15 mouse cellular contexts compared by ENCODE assay signal in genomic region chr7:37820670-37821301, GRCm38 (mm10). TPM values are rescaled to one million over a fixed set of nuclear protein-coding genes. Genes with fewer than 3 reads are reported as not detected.
DNase-seq lines count a peak whose midpoint lies in the region; ATAC-seq and TF ChIP-seq lines count a peak whose summit lies in the region.
"Had no signal": no experiment of that assay in that cellular context is flagged by ENCODE, and none has a peak within 500 bp of the region (broad histone marks: within the 10 kb centered on the region; RNA-seq: fewer than 3 reads in every experiment).

No protein-coding gene starts in this region.

- WGBS in heart, embryonic 13.5 days = 43% methylated on average over 11 of the region's 11 CpGs
- 63% methylated on average over 11 of the region's 11 CpGs for WGBS in stomach, embryonic 14.5 days

- H3K4me3 ChIP-seq in E14TG2a.4 (replicated peaks; ENCODE audit: low read length) = peak overlapping the region; percentile 20; the same call in 1 of the 2 replicates
- H3K4me3 ChIP-seq in heart, embryonic 13.5 days = no peak overlapping the region
- H3K4me3 ChIP-seq in stomach, embryonic 14.5 days (ENCODE audit: low read depth, low read length) = no peak overlapping the region
- H3K4me3 ChIP-seq: hindbrain, embryonic 12.5 days; midbrain, embryonic 12.5 days had no signal

- peak; percentile 23 for DNase-seq in embryo, embryonic 10 days (ENCODE audit: low spot score)
- no peak for DNase-seq in embryo, embryonic 9.5 days (ENCODE audit: extremely low spot score)
- DNase-seq in layer of hippocampus, postnatal 36 days = no peak
- DNase-seq in thymus, postnatal 36 days = no peak
- DNase-seq: adrenal gland, adult 8-10 months; cerebellum, postnatal 14 days; kidney, adult 9 months; thymus, adult 18-20 months had no signal

- peaks cover 23% of the 10 kb centered on the region for H3K27me3 ChIP-seq in E14TG2a.4 (ENCODE audit: insufficient read depth, low read length)
- no peaks in the 10 kb centered on the region for H3K27me3 ChIP-seq in heart, embryonic 13.5 days (replicated peaks)
- no peaks in the 10 kb centered on the region for H3K27me3 ChIP-seq in stomach, embryonic 14.5 days (ENCODE audit: control insufficient read depth, insufficient read depth, low read length)
- H3K27me3 ChIP-seq: CH12.LX; hindbrain, embryonic 12.5 days; midbrain, embryonic 12.5 days had no signal

- TF ChIP-seq CTCF in E14TG2a.4 (conservative IDR thresholded peaks at IDR 0.05; ENCODE audit: low read length) = no peak

- peaks cover 9% of the 10 kb centered on the region for H3K4me1 ChIP-seq in E14TG2a.4 (replicated peaks; ENCODE audit: low read depth, low read length)
- H3K4me1 ChIP-seq in heart, embryonic 13.5 days = peaks cover 11% of the 10 kb centered on the region; the same call in 1 of the 2 replicates
- H3K4me1 ChIP-seq in stomach, embryonic 14.5 days (ENCODE audit: control insufficient read depth, insufficient read depth, low read length) = no peaks in the 10 kb centered on the region
- H3K4me1 ChIP-seq: hindbrain, embryonic 12.5 days; midbrain, embryonic 12.5 days had no signal

- ATAC-seq in heart, embryonic 13.5 days (ENCODE audit: extremely low read depth, insufficient number of reproducible peaks, low FRiP score, low TSS enrichment) = peak; percentile 78; the same call in 1 of the 2 replicates
- ATAC-seq in stomach, embryonic 14.5 days (ENCODE audit: insufficient number of reproducible peaks, insufficient read depth, low FRiP score, low read depth) = peak; percentile 72
- ATAC-seq in megakaryocyte-erythroid progenitor cell, adult 5-6 weeks (replicated peaks; ENCODE audit: low FRiP score, low TSS enrichment, poor library complexity, severe bottlenecking) = no peak

- H3K4me2 ChIP-seq in heart, embryonic 13.5 days = peak overlapping the region; percentile 16; the same call in 1 of the 2 replicates
- H3K4me2 ChIP-seq in stomach, embryonic 14.5 days (replicated peaks; ENCODE audit: low read depth, low read length) = no peak overlapping the region
- H3K4me2 ChIP-seq: hindbrain, embryonic 12.5 days; midbrain, embryonic 12.5 days had no signal

- H3K36me3 ChIP-seq in E14TG2a.4 (ENCODE audit: insufficient read depth, low read length) = no peaks in the 10 kb centered on the region
- H3K36me3 ChIP-seq in heart, embryonic 13.5 days = no peaks in the 10 kb centered on the region
- no peaks in the 10 kb centered on the region for H3K36me3 ChIP-seq in stomach, embryonic 14.5 days (ENCODE audit: control insufficient read depth, insufficient read depth, low read length)
- H3K36me3 ChIP-seq: hindbrain, embryonic 12.5 days; midbrain, embryonic 12.5 days had no signal

- peak overlapping the region; percentile 62 for H3K27ac ChIP-seq in heart, embryonic 13.5 days (replicated peaks)
- no peak overlapping the region for H3K27ac ChIP-seq in stomach, embryonic 14.5 days (ENCODE audit: low read length)
- H3K27ac ChIP-seq: hindbrain, embryonic 12.5 days; midbrain, embryonic 12.5 days had no signal

- no peak overlapping the region for H3K9ac ChIP-seq in heart, embryonic 13.5 days
- no peak overlapping the region for H3K9ac ChIP-seq in stomach, embryonic 14.5 days (replicated peaks; ENCODE audit: low read depth, low read length)
- H3K9ac ChIP-seq: hindbrain, embryonic 12.5 days; midbrain, embryonic 12.5 days had no signal

- H3K9me3 ChIP-seq in E14TG2a.4 (ENCODE audit: low read length) = no peaks in the 10 kb centered on the region
- H3K9me3 ChIP-seq in heart, embryonic 13.5 days = no peaks in the 10 kb centered on the region
- H3K9me3 ChIP-seq in stomach, embryonic 14.5 days (ENCODE audit: control insufficient read depth, low read depth, low read length) = no peaks in the 10 kb centered on the region
- H3K9me3 ChIP-seq: hindbrain, embryonic 12.5 days; midbrain, embryonic 12.5 days had no signal

RNA-seq across cellular contexts. Expression of gene Zfp536, which starts 47.3 kb away (rescaled TPM):
- 4.3 and 5.0 TPM in 2 replicates for polyA plus RNA-seq in heart, embryonic 13.5 days (2015; fragmentation: Nextera tagmentation; extraction: Ambion mirVana)
- 21.9 and 24.5 TPM in 2 replicates for polyA plus RNA-seq in stomach, embryonic 14.5 days (2014; fragmentation: Nextera tagmentation; extraction: Ambion mirVana)
- not detected in 2 replicates for total RNA-seq in megakaryocyte-erythroid progenitor cell, adult 5-6 weeks (2014; fragmentation: Nextera tagmentation)
- total RNA-seq in megakaryocyte-erythroid progenitor cell, adult 5-6 weeks (2017) = not detected in 2 replicates
- total RNA-seq in layer of hippocampus, postnatal 36 days (2021) = 10 to 100 TPM; 43.9 to 50.6 TPM
- total RNA-seq: CH12.LX had no signal

Comparison
In these comparisons a context has a peak if more than half of its experiments do, and no peak if none do; other contexts are left out.
1. RNA of gene Zfp536, which starts 47.3 kb away (total RNA-seq): 43.9 to 50.6 TPM in layer of hippocampus, postnatal 36 days; not detected in megakaryocyte-erythroid progenitor cell, adult 5-6 weeks; every median in the first group is over 10 times any median in the second.